Mouse (Mus musculus) midbrain, embryonic 14.5 days (tissue): ENCODE measurements around the gene Gm45233. TPM values are rescaled to one million over a fixed set of nuclear protein-coding genes. Genes with fewer than 3 reads are reported as not detected.

Source experiments
- ATAC-seq: fragments of 200-750 bp; cut with Nextera tagmentation; 2 replicates; pipeline ENCODE4 v1.8.0; 2017; ENCODE audit warnings: moderate number of reproducible peaks, moderate library complexity; ENCODE audit not compliant: low FRiP score, low TSS enrichment
- DNase-seq: peaks from one replicate; pipeline ENCODE4 v3.0.0-alpha.2; 2015
- H3K27ac ChIP-seq: fragments of 300-500 bp; sonication (generic); replicated peaks from 2 replicates; pipeline ENCODE4 v1.5.1; 2014; ENCODE audit warnings: mild to moderate bottlenecking, low read depth, low read length, moderate library complexity
- H3K27me3 ChIP-seq: fragments of 300-500 bp; sonication (generic); 2 replicates; pipeline ENCODE4 v1.6.1; 2014; ENCODE audit warnings: low read length, control low read depth, mixed read lengths; ENCODE audit not compliant: control insufficient read depth, insufficient read depth
- H3K36me3 ChIP-seq: fragments of 300-500 bp; sonication (generic); 2 replicates; pipeline ENCODE4 v1.6.1; 2014; ENCODE audit warnings: low read length, control low read depth; ENCODE audit not compliant: control insufficient read depth, insufficient read depth
- H3K4me1 ChIP-seq: fragments of 300-500 bp; sonication (generic); 2 replicates; pipeline ENCODE4 v1.6.1; 2014; ENCODE audit warnings: mild to moderate bottlenecking, antibody characterized with exemption, low read length, control low read depth; ENCODE audit not compliant: control insufficient read depth, insufficient read depth
- H3K4me2 ChIP-seq: fragments of 300-500 bp; sonication (generic); 2 replicates; pipeline ENCODE4 v1.6.1; 2014; ENCODE audit warnings: mild to moderate bottlenecking, low read length, moderate library complexity
- H3K4me3 ChIP-seq: fragments of 300-500 bp; sonication (generic); replicated peaks from 2 replicates; pipeline ENCODE4 v1.5.1; 2014; ENCODE audit warnings: low read depth, low read length
- H3K9ac ChIP-seq: fragments of 300-500 bp; sonication (generic); replicated peaks from 2 replicates; pipeline ENCODE4 v1.6.1; 2014; ENCODE audit warnings: mild to moderate bottlenecking, low read length, moderate library complexity
- H3K9me3 ChIP-seq: fragments of 300-500 bp; sonication (generic); 2 replicates; pipeline ENCODE4 v1.6.1; 2016; ENCODE audit warnings: low read length, control low read depth, mixed read lengths; ENCODE audit not compliant: control insufficient read depth
- WGBS: fragments of 180-500 bp; shearing (Covaris S2); extraction: QIAGEN DNeasy Blood & Tissue Kit; methylation state at CpG from one replicate; pipeline ENCODE4 v1.1.7; 2014; 5-methylcytosine and 5-hydroxymethylcytosine counted together
- microRNA-seq: library from miRNA; unstranded; fragments of <30 nt; microRNA quantifications from one replicate; pipeline ENCODE4, GENCODE M21; 2016
- polyA plus RNA-seq: library from polyadenylated mRNA; unstranded; fragments of >200 nt; fragmentation: Nextera tagmentation; extraction: Ambion mirVana; gene quantifications from 2 replicates; pipeline ENCODE4 v1.2.1, GENCODE M21; 2014

The Gm45233 gene
- polyA plus RNA-seq, 1 experiment from 2014 or later, result not detected

GRCm38 (mm10) chr7:43490861-43491260 is 46.9 kb downstream of the Gm45233 start:
- Histone ChIP-seq H3K4me3 (peak overlapping the region; percentile 74), H3K9ac (no peak overlapping the region; the same call in 1 of the 2 replicates), H3K36me3 (no peaks in the 10 kb centered on the region), H3K4me1 (peaks cover 20% of the 10 kb centered on the region), H3K9me3 (no peaks in the 10 kb centered on the region), H3K4me2 (peak overlapping the region; percentile 73; the same call in 1 of the 2 replicates), H3K27me3 (no peaks in the 10 kb centered on the region), H3K27ac (no peak overlapping the region)
- DNase-seq (no peak), ATAC-seq (no peak)
- 71% methylated on average over 9 of the region's 9 CpGs for WGBS

- 11% methylated on average over 21 of the region's 21 CpGs for WGBS
- peak; percentile 55; the same call in 1 of the 2 replicates for ATAC-seq
- H3K36me3 ChIP-seq, result no peaks in the 10 kb centered on the region
- H3K27me3 ChIP-seq, result no peaks in the 10 kb centered on the region
- no peaks in the 10 kb centered on the region for H3K9me3 ChIP-seq
- 0 out of 2 replicates have a peak overlapping the region, but pooled peaks have one; percentile 11 for H3K4me2 ChIP-seq
- peak; percentile 85 for DNase-seq
- H3K27ac ChIP-seq, result no peak overlapping the region
- H3K9ac ChIP-seq, result no peak overlapping the region
- no peak overlapping the region for H3K4me3 ChIP-seq
- 0 out of 2 replicates have a peak, but pooled peaks cover 3% of the 10 kb centered on the region for H3K4me1 ChIP-seq
Observed at GRCm38 (mm10) chr7:43495343-43496021, 51.6 kb downstream of the Gm45233 start.

GRCm38 (mm10) chr7:43511707-43512478 is 68.0 kb downstream of the Gm45233 start:
- H3K9ac ChIP-seq, result no peak overlapping the region
- H3K9me3 ChIP-seq, result no peaks in the 10 kb centered on the region
- no peak overlapping the region for H3K4me3 ChIP-seq
- no peaks in the 10 kb centered on the region for H3K36me3 ChIP-seq
- WGBS, result 62% methylated on average over 4 of the region's 4 CpGs
- ATAC-seq, result no peak
- H3K4me1 ChIP-seq, result no peaks in the 10 kb centered on the region
- H3K27me3 ChIP-seq, result no peaks in the 10 kb centered on the region
- H3K27ac ChIP-seq, result no peak overlapping the region
- H3K4me2 ChIP-seq, result no peak overlapping the region
- no peak for DNase-seq

GRCm38 (mm10) chr7:43512519-43512918 is 68.6 kb downstream of the Gm45233 start:
- ATAC-seq (no peak), DNase-seq (no peak)
- 88% methylated on average over 4 of the region's 4 CpGs for WGBS

More at GRCm38 (mm10) chr7:43512519-43512918, 68.6 kb downstream of the Gm45233 start:
- no peaks in the 10 kb centered on the region for H3K36me3 ChIP-seq
- H3K27me3 ChIP-seq, result no peaks in the 10 kb centered on the region
- no peak overlapping the region for H3K9ac ChIP-seq
- H3K4me2 ChIP-seq, result no peak overlapping the region
- H3K4me1 ChIP-seq, result no peaks in the 10 kb centered on the region
- no peak overlapping the region for H3K4me3 ChIP-seq
- H3K27ac ChIP-seq, result no peak overlapping the region
- H3K9me3 ChIP-seq, result no peaks in the 10 kb centered on the region

Small RNA genes lying within 50 kb of the gene (microRNA-seq; reads per million reads assigned to microRNA genes)
- gene Mir7051, result 0.88 reads per million

Other genes starting within 250 kb of the Gm45233 start
- 18.7 and 29.5 TPM in 2 replicates for gene Zfp715, start 130.8 kb upstream of the Gm45233 start, polyA plus RNA-seq
- 0.16 and 0.21 TPM in 2 replicates for gene Siglecf, start 92.8 kb upstream of the Gm45233 start, polyA plus RNA-seq
- not detected in 2 replicates for gene Siglecg, start 35.9 kb upstream of the Gm45233 start, polyA plus RNA-seq
- not detected in 2 replicates for gene Lim2, start 16.5 kb upstream of the Gm45233 start, polyA plus RNA-seq
- not detected in 2 replicates for gene Nkg7, start 7.1 kb upstream of the Gm45233 start, polyA plus RNA-seq
- not detected in 2 replicates for gene Cldnd2, start 3.3 kb upstream of the Gm45233 start, polyA plus RNA-seq
- gene Etfb, start within 50 bp of the Gm45233 start, polyA plus RNA-seq, result 101 and 120 TPM in 2 replicates
- 8.0 and 12.5 TPM in 2 replicates for gene Vsig10l, start 19.0 kb downstream of the Gm45233 start, polyA plus RNA-seq
- gene Iglon5, start 45.9 kb downstream of the Gm45233 start, polyA plus RNA-seq, result 8.8 and 12.1 TPM in 2 replicates
- not detected in 2 replicates for gene 4931406B18Rik, start 61.8 kb downstream of the Gm45233 start, polyA plus RNA-seq
- gene Cd33, start 100.3 kb downstream of the Gm45233 start, polyA plus RNA-seq, result 0.38 and 0.65 TPM in 2 replicates
- 7.0 and 10.3 TPM in 2 replicates for gene Zfp658, start 118.1 kb downstream of the Gm45233 start, polyA plus RNA-seq
- gene Zfp719, start 135.5 kb downstream of the Gm45233 start, polyA plus RNA-seq, result 14.5 and 19.4 TPM in 2 replicates
- 0.27 and 0.54 TPM in 2 replicates for gene Zfp819, start 163.0 kb downstream of the Gm45233 start, polyA plus RNA-seq
- 0.15 TPM in 1 of 2 replicates, not detected in the other for gene Ceacam18, start 190.6 kb downstream of the Gm45233 start, polyA plus RNA-seq
- gene Siglece, start 216.0 kb downstream of the Gm45233 start, polyA plus RNA-seq, result 0.21 TPM in 1 of 2 replicates, not detected in the other
- gene Ctu1, start 227.9 kb downstream of the Gm45233 start, polyA plus RNA-seq, result 16.6 and 23.4 TPM in 2 replicates
- gene Klk14, start 246.3 kb downstream of the Gm45233 start, polyA plus RNA-seq, result not detected in 2 replicates